11 mouse cellular contexts compared by ENCODE assay signal in genomic region chr14:86154688-86155087, GRCm38 (mm10).
"Had no signal": no experiment of that assay in that cellular context is flagged by ENCODE, and none has a peak within 500 bp of the region (broad histone marks: within the 10 kb centered on the region; RNA-seq: fewer than 3 reads in every experiment).

No protein-coding gene starts in this region.

- ATAC-seq: liver, postnatal 0 days; lung, postnatal 0 days; midbrain, embryonic 13.5 days; midbrain, embryonic 15.5 days had no signal

- DNase-seq: liver, postnatal 0 days; lung, adult 2 months; lung, postnatal 14 days; lung, postnatal 36 days; right cerebral cortex, postnatal 14 days; thymus, adult 2 months; thymus, postnatal 25 days; thymus, postnatal 4 days had no signal
